Mouse (Mus musculus) intestine, embryonic 14.5 days (tissue): ENCODE measurements around the gene Nipa2. TPM values are rescaled to one million over a fixed set of nuclear protein-coding genes. Genes with fewer than 3 reads are reported as not detected.
"Not testable (repeated sequence)": the region's sequence is repeated elsewhere in the genome, so short reads cannot be mapped to it uniquely, and the experiment has no call there.

Source experiments
- ATAC-seq: fragments of 200-750 bp; cut with Nextera tagmentation; replicated peaks from 2 replicates; pipeline ENCODE4 v1.8.0; 2017; ENCODE audit warnings: low read depth, moderate number of reproducible peaks, moderate TSS enrichment, moderate library complexity; ENCODE audit not compliant: low FRiP score, low TSS enrichment
- DNase-seq: peaks from one replicate; pipeline ENCODE4 v3.0.0-alpha.2; 2018; ENCODE audit warnings: low spot score
- H3K27ac ChIP-seq: fragments of 300-500 bp; sonication (generic); 2 replicates; pipeline ENCODE4 v1.5.1; 2014; ENCODE audit warnings: low read depth, mild to moderate bottlenecking, control low read depth
- H3K27me3 ChIP-seq: fragments of 300-500 bp; sonication (generic); replicated peaks from 2 replicates; pipeline ENCODE4 v1.6.1; 2014; ENCODE audit warnings: low read length, control low read depth; ENCODE audit not compliant: control insufficient read depth, insufficient read depth
- H3K36me3 ChIP-seq: fragments of 300-500 bp; sonication (generic); 2 replicates; pipeline ENCODE4 v1.6.1; 2014; ENCODE audit warnings: low read length, control low read depth; ENCODE audit not compliant: control insufficient read depth, insufficient read depth
- H3K4me1 ChIP-seq: fragments of 300-500 bp; sonication (generic); replicated peaks from 2 replicates; pipeline ENCODE4 v1.6.1; 2014; ENCODE audit warnings: low read length, control low read depth, mixed read lengths; ENCODE audit not compliant: control insufficient read depth, insufficient read depth
- H3K4me2 ChIP-seq: fragments of 300-500 bp; sonication (generic); 2 replicates; pipeline ENCODE4 v1.6.1; 2014; ENCODE audit warnings: low read length
- H3K4me3 ChIP-seq: fragments of 300-500 bp; sonication (generic); 2 replicates; pipeline ENCODE4 v1.5.1; 2014; ENCODE audit warnings: low read depth, low read length, control low read depth, mixed read lengths
- H3K9ac ChIP-seq: fragments of 300-500 bp; sonication (generic); 2 replicates; pipeline ENCODE4 v1.6.1; 2014; ENCODE audit warnings: mild to moderate bottlenecking, low read length
- H3K9me3 ChIP-seq: fragments of 300-500 bp; sonication (generic); 2 replicates; pipeline ENCODE4 v1.6.1; 2016; ENCODE audit warnings: low read length, control low read depth; ENCODE audit not compliant: control insufficient read depth
- WGBS: fragments of 180-500 bp; shearing (Covaris S2); extraction: QIAGEN DNeasy Blood & Tissue Kit; methylation state at CpG from one replicate; pipeline ENCODE4 v1.1.7; 2014; 5-methylcytosine and 5-hydroxymethylcytosine counted together
- polyA plus RNA-seq: library from polyadenylated mRNA; unstranded; fragments of >200 nt; fragmentation: Nextera tagmentation; extraction: Ambion mirVana; gene quantifications from 2 replicates; pipeline ENCODE4 v1.2.1, GENCODE M21; 2014

Nipa2 gene
- polyA plus RNA-seq, 1 experiment from 2014 or later = 54.5 TPM

DNA sequence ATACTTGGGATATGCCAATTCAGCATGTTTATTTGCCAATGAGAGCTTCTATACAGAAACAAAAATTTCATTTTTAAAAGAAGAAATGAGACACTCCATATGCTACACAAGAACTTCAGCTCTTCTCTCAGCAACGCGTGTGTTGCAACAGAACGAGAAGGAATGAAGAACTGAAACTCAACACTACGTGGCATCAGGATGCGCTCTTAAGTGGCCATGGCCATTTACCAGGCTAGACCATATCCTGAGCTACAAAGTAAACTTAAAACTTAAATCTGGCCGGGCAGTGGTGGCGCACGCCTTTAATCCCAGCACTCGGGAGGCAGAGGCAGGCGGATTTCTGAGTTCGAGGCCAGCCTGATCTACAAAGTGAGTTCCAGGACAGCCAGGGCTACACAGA, 43.9 kb downstream of the Nipa2 start:
- not testable (repeated sequence) for H3K9ac ChIP-seq, H3K4me1 ChIP-seq, DNase-seq, H3K9me3 ChIP-seq, H3K4me3 ChIP-seq, H3K27ac ChIP-seq, ATAC-seq, H3K4me2 ChIP-seq, H3K27me3 ChIP-seq
- peaks cover 96% of the 10 kb centered on the region for H3K36me3 ChIP-seq
- WGBS = 98% methylated on average over 11 of the region's 11 CpGs

DNA sequence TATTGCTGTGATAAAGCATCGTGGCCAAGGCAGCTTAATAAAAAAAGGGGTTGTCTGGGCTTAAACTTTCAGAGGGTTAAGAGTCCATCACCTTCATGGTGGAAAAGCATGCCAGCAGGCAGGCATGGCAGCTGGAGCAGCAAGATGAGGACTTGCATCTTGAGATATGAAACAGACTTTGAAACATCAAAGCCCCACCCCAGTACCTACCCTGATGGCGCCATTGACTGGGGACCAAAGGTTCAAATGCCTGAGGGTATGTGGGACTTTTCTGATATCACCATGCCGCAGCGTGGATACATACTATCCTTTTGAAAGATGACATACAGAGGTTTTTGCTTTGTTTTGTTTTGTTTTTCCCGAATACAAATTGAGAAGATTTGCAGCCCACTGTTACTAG, 50.2 kb downstream of the Nipa2 start:
- no peak overlapping the region for H3K4me3 ChIP-seq
- H3K9me3 ChIP-seq = no peaks in the 10 kb centered on the region
- H3K9ac ChIP-seq = no peak overlapping the region
- DNase-seq (no peak), ATAC-seq (no peak)
- H3K4me1 ChIP-seq = no peaks in the 10 kb centered on the region
- WGBS = 96% methylated on average over 5 of the region's 5 CpGs
- peaks cover 85% of the 10 kb centered on the region for H3K36me3 ChIP-seq
- no peaks in the 10 kb centered on the region for H3K27me3 ChIP-seq
- H3K4me2 ChIP-seq = no peak overlapping the region
- no peak overlapping the region for H3K27ac ChIP-seq

DNA sequence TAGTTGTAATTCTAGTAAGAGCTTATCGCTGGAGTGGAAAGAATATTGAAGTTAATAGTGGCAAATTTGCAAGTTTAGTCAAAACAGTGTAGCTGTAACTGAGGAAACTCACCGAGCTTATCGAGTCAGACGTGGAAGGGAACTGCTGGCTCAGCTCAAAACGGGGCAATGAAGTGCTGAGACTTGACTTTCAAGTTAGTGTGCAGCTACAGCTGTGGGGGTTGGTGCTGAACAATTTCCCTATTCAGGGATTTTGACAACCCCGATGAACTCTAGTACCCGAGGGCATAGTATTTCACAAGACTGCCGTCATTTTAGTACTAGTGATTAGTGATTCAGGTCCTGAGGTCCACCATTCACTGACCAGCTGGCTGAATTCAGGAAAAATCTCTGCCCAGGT, 50.9 kb downstream of the Nipa2 start:
- Histone ChIP-seq H3K27ac (no peak overlapping the region), H3K27me3 (no peaks in the 10 kb centered on the region), H3K4me2 (no peak overlapping the region), H3K9ac (no peak overlapping the region), H3K4me3 (no peak overlapping the region), H3K4me1 (no peaks in the 10 kb centered on the region), H3K36me3 (peaks cover 82% of the 10 kb centered on the region), H3K9me3 (no peaks in the 10 kb centered on the region)
- 83% methylated on average over 8 of the region's 8 CpGs for WGBS
- DNase-seq (no peak), ATAC-seq (no peak)

DNA sequence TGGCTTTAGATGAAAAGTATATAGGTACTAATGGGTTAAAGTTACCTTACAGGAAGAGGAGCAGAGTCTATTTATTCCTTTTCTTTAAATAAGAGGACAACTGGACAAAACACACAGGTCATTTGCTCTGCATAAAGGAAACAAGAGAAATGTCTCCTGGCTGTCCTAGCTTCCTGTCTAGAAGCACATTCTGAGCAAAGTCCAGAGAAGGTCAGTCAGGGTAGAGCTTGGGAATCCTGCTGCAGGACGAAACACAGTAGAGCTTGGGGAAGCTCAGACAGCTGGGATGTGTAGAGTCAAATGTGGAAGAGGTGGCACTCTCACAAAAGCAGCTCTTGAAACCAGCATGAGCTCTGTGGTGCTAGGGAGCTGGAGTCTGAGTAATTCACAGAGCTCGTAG, 51.9 kb downstream of the Nipa2 start:
- Histone ChIP-seq H3K4me1 (no peaks in the 10 kb centered on the region), H3K9me3 (no peaks in the 10 kb centered on the region), H3K4me2 (no peak overlapping the region), H3K9ac (no peak overlapping the region), H3K27me3 (no peaks in the 10 kb centered on the region), H3K36me3 (peaks cover 84% of the 10 kb centered on the region), H3K27ac (no peak overlapping the region), H3K4me3 (no peak overlapping the region)
- WGBS = 63% methylated on average over 2 of the region's 2 CpGs
- DNase-seq = no peak
- ATAC-seq = no peak

DNA sequence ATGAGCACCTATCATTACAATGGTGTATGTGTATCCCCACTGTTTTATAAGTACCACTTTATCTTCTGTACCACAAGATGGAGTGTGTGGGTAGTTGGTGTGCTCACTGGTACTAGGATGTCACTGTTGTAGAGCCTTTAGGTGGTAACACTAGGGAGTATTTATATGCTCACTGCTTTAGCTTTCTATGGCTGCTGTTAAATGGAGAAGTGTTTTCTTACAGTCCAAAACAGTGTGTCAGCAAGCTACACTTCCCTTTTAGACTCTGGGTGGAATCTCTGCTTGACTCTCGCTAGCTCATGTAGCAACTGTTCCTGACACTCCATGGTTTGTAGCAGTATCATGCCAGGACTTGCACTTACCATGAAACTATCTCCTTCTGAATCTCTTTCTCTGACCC, 52.8 kb downstream of the Nipa2 start:
- no peak overlapping the region for H3K27ac ChIP-seq
- ATAC-seq = no peak

DNA sequence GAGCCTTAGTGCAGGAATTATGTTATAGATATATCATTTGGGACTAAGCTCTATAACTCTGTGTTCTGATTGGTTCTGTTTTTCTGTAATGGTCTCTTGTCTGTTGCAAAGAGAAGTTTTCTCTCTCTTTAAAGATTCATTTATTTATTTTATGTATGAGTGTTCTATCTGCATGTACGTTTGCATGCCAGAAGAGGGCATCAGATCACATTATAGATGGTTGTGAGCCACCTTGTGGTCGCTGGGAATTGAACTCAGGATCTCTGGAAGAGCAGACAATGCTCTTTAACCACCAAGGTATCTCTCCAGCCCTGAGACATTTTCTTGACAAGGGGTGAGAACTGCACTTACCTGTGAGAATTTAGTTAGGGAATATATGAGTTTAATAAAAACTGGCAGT, 56.8 kb downstream of the Nipa2 start:
- Histone ChIP-seq H3K4me1 (no peaks in the 10 kb centered on the region), H3K27ac (no peak overlapping the region), H3K9ac (no peak overlapping the region), H3K27me3 (no peaks in the 10 kb centered on the region), H3K4me2 (no peak overlapping the region), H3K36me3 (peaks cover 85% of the 10 kb centered on the region), H3K4me3 (no peak overlapping the region), H3K9me3 (no peaks in the 10 kb centered on the region)
- ATAC-seq = no peak
- 85% methylated on average over 2 of the region's 2 CpGs for WGBS
- DNase-seq = no peak

More for the DNA sequence above, 52.8 kb downstream of the Nipa2 start:
- Histone ChIP-seq H3K4me1 (no peaks in the 10 kb centered on the region), H3K27me3 (no peaks in the 10 kb centered on the region), H3K4me3 (no peak overlapping the region), H3K9ac (no peak overlapping the region), H3K4me2 (no peak overlapping the region), H3K9me3 (no peaks in the 10 kb centered on the region), H3K36me3 (peaks cover 84% of the 10 kb centered on the region)
- DNase-seq = no peak
- WGBS = 87% methylated on average over 1 of the region's 1 CpGs

DNA sequence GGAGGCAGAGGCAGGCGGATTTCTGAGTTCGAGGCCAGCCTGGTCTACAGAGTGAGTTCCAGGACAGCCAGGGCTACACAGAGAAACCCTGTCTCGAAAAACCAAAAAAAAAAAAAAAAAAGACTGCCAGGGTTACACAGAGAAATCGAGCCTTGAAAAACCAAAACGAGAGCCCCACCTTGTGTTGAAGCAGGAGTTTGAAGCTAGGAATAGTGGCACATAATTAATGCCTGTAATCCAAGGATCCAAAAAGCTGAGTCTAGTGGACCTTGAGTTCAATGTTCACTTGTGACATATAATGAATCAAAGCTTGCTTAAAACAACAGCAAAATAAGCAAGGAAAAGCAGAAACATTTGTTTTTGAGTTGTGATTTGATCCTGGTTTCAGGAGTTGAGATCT, 58.5 kb downstream of the Nipa2 start:
- Histone ChIP-seq H3K9me3 (no peaks in the 10 kb centered on the region), H3K9ac (no peak overlapping the region), H3K4me2 (no peak overlapping the region), H3K27me3 (no peaks in the 10 kb centered on the region), H3K4me1 (no peaks in the 10 kb centered on the region), H3K36me3 (peaks cover 85% of the 10 kb centered on the region), H3K4me3 (no peak overlapping the region), H3K27ac (no peak overlapping the region)
- WGBS = 90% methylated on average over 4 of the region's 5 CpGs
- ATAC-seq = no peak
- DNase-seq = no peak

DNA sequence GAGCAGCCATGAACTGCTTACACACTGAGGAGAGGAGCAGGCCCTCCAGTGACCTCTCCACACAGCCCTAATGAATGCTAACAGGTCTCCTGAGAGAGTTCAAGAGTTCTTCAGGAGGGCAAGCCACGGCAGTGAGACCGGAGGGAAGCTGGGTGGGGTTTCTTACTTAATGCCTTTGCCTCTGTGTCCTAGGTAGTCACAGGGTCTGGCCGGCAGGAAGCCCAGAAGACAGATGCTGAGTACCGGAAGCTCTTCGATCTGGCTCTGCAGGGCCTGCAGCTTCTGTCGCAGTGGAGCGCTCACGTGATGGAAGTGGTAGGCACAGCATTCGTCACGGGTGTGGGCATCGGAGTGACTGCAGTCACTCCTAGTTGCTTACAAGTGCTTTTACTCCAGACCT, 70.5 kb downstream of the Nipa2 start:
- no peaks in the 10 kb centered on the region for H3K27me3 ChIP-seq
- H3K4me3 ChIP-seq = no peak overlapping the region
- no peak for DNase-seq
- no peaks in the 10 kb centered on the region for H3K9me3 ChIP-seq
- no peak overlapping the region for H3K9ac ChIP-seq
- peaks cover 80% of the 10 kb centered on the region for H3K36me3 ChIP-seq
- no peak overlapping the region for H3K27ac ChIP-seq
- WGBS = 89% methylated on average over 11 of the region's 11 CpGs
- ATAC-seq = no peak
- no peak overlapping the region for H3K4me2 ChIP-seq
- H3K4me1 ChIP-seq = no peaks in the 10 kb centered on the region

DNA sequence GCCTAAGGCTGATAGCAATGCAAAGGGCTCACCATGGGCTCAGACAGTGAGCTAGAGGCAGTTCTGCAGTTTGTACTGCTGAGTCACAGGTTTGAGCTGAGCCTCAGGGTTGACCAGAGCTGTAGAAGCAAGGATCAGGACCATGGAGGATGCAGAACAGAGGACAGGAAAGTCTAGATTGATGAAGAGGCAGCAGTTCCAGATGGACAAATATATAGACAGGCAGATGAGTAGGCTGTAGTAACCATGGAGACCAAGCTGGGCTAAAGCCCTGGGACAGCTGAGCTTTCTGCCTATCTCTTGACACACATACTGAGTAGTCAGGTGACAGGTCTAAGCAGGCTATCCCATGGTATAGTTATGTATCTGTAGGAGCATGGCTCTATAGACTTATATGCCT, 71.5 kb downstream of the Nipa2 start:
- no peak overlapping the region for H3K9ac ChIP-seq
- no peaks in the 10 kb centered on the region for H3K27me3 ChIP-seq
- no peak for DNase-seq
- H3K4me3 ChIP-seq = no peak overlapping the region
- no peaks in the 10 kb centered on the region for H3K4me1 ChIP-seq
- H3K4me2 ChIP-seq = no peak overlapping the region
- no peak for ATAC-seq
- H3K36me3 ChIP-seq = peaks cover 78% of the 10 kb centered on the region
- no peaks in the 10 kb centered on the region for H3K9me3 ChIP-seq
- H3K27ac ChIP-seq = no peak overlapping the region
